Mouse (Mus musculus) forebrain, embryonic 13.5 days (tissue): ENCODE data around the gene Pfkp. TPM values are rescaled to one million over a fixed set of nuclear protein-coding genes. Genes with fewer than 3 reads are reported as not detected.
A peak's percentile ranks its signal among the peaks of the same experiment; 100 is the strongest.

ENCODE experiments used
- ATAC-seq: fragments of 200-750 bp; cut with Nextera tagmentation; 2 replicates; pipeline ENCODE4 v1.8.0; 2017
- H3K27ac ChIP-seq: fragments of 300-500 bp; sonication (generic); 2 replicates; pipeline ENCODE4 v1.5.1; 2015; ENCODE audit warnings: inconsistent platforms, mild to moderate bottlenecking, moderate library complexity
- H3K27me3 ChIP-seq: fragments of 300-500 bp; sonication (generic); 2 replicates; pipeline ENCODE4 v1.6.1; 2015; ENCODE audit warnings: mild to moderate bottlenecking, inconsistent platforms
- H3K36me3 ChIP-seq: fragments of 300-500 bp; sonication (generic); 2 replicates; pipeline ENCODE4 v1.6.1; 2015; ENCODE audit warnings: mild to moderate bottlenecking, inconsistent platforms; ENCODE audit not compliant: poor library complexity, severe bottlenecking
- H3K4me1 ChIP-seq: fragments of 300-500 bp; sonication (generic); 2 replicates; pipeline ENCODE4 v1.6.1; 2015; ENCODE audit warnings: inconsistent platforms
- H3K4me2 ChIP-seq: fragments of 300-500 bp; sonication (generic); 2 replicates; pipeline ENCODE4 v1.6.1; 2015; ENCODE audit warnings: inconsistent platforms, mild to moderate bottlenecking, moderate library complexity
- H3K4me3 ChIP-seq: fragments of 300-500 bp; sonication (generic); 2 replicates; pipeline ENCODE4 v1.5.1; 2015; ENCODE audit warnings: mild to moderate bottlenecking, inconsistent platforms
- H3K9ac ChIP-seq: fragments of 300-500 bp; sonication (generic); 2 replicates; pipeline ENCODE4 v1.6.1; 2015; ENCODE audit warnings: mild to moderate bottlenecking, inconsistent platforms
- H3K9me3 ChIP-seq: fragments of 300-500 bp; sonication (generic); replicated peaks from 2 replicates; pipeline ENCODE4 v1.6.1; 2016; ENCODE audit warnings: inconsistent platforms
- WGBS: fragments of 180-500 bp; shearing (Covaris S2); methylation state at CpG from one replicate; pipeline ENCODE4 v1.1.7; 2015; 5-methylcytosine and 5-hydroxymethylcytosine counted together
- polyA plus RNA-seq: library from polyadenylated mRNA; unstranded; fragments of >200 nt; fragmentation: Nextera tagmentation; extraction: Ambion mirVana; gene quantifications from 2 replicates; pipeline ENCODE4 v1.2.1, GENCODE M21; 2015

The Pfkp gene
- polyA plus RNA-seq, 1 experiment from 2014 or later: 53.1 TPM

DNA sequence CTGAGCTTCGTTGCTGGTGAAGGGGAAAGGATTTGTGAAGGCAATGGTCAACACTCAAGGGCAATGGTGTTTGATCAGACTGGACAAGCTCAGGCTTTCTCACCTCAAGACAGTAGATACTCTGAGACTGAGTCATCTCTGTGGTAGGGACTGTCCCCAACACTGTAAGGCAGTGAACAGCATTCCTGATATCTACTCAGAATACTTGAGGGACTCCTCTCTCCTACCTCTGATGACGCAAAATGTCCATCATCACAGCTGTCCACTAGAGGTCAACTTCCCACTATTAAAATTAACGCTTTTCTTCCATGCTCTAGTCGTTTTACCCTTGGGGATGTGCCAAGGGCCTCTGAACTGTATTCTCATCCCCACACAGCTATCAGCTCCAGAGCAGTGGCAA lies 53.2 kb downstream of the Pfkp start:
- H3K9ac ChIP-seq: no peak overlapping the region
- H3K27me3 ChIP-seq: no peaks in the 10 kb centered on the region
- no peaks in the 10 kb centered on the region for H3K4me1 ChIP-seq
- no peak for ATAC-seq
- H3K36me3 ChIP-seq: no peaks in the 10 kb centered on the region
- no peak overlapping the region for H3K4me2 ChIP-seq
- no peak overlapping the region for H3K4me3 ChIP-seq
- H3K9me3 ChIP-seq: no peaks in the 10 kb centered on the region
- no peak overlapping the region for H3K27ac ChIP-seq
- 88% methylated on average over 4 of the region's 4 CpGs for WGBS

GRCm38 (mm10) chr13:6590846-6591245 lies 57.7 kb downstream of the Pfkp start:
- Histone ChIP-seq H3K27ac (no peak overlapping the region), H3K36me3 (no peaks in the 10 kb centered on the region), H3K9ac (no peak overlapping the region), H3K4me3 (no peak overlapping the region), H3K4me1 (no peaks in the 10 kb centered on the region), H3K27me3 (no peaks in the 10 kb centered on the region), H3K4me2 (no peak overlapping the region), H3K9me3 (no peaks in the 10 kb centered on the region)
- ATAC-seq: no peak
- WGBS: 68% methylated on average over 3 of the region's 3 CpGs

DNA sequence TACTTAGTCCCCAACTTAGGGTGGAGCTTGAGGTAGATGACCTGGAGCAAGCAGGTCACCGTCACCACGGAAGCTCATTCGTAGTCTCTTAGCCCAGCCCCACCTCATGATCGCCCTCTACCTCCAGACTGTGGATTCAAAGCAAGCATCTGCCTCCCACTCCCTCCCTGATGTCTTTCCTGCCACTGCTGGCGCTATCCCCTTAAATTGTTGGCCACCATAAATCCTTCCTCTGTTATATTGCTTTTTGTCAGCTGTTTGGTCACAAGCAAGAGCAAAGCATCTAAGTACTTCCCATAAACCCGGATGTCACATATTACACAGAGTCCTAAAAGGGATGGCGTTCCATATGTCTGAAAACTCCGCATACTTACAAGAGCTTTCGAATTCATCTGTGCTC lies 62.6 kb downstream of the Pfkp start:
- Histone ChIP-seq H3K27ac (no peak overlapping the region), H3K4me1 (no peaks in the 10 kb centered on the region), H3K9ac (no peak overlapping the region), H3K9me3 (no peaks in the 10 kb centered on the region), H3K36me3 (peaks cover 14% of the 10 kb centered on the region), H3K4me3 (no peak overlapping the region), H3K27me3 (no peaks in the 10 kb centered on the region), H3K4me2 (no peak overlapping the region)
- ATAC-seq: no peak
- 79% methylated on average over 9 of the region's 9 CpGs for WGBS

DNA sequence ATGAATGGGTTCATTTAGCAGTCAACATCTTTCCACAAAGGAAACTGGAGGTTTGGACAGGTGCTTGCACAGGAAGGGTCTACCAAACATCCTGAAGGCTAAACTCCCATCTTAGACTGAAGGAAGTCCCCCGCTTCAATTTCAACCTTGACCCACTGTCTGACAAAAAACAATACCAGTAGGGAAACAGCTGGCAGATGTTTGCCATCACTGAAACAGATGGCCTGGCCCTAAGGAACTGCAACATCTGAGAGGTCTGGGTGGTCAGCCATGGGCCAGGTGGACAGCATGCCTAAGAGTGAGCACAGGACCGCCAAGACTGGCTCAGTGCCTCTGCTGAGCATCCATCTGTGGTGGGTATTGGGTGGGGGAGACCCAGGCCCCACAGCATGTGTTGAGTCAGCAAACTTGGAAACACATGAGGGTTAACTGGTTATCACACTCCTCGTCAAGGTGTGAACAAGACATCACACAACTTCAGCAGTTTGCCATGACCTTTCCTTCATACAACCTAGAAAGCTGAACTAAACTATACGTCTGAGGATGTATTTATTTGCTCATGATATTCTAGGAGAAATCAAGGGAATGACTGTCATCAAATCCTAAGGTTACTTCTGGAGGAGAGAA lies 65.0 kb downstream of the Pfkp start:
- no peaks in the 10 kb centered on the region for H3K9me3 ChIP-seq
- peaks cover 36% of the 10 kb centered on the region for H3K36me3 ChIP-seq
- H3K27me3 ChIP-seq: no peaks in the 10 kb centered on the region
- WGBS: 87% methylated on average over 4 of the region's 4 CpGs
- no peaks in the 10 kb centered on the region for H3K4me1 ChIP-seq
- no peak overlapping the region for H3K4me3 ChIP-seq
- H3K4me2 ChIP-seq: no peak overlapping the region
- no peak overlapping the region for H3K9ac ChIP-seq
- H3K27ac ChIP-seq: no peak overlapping the region
- ATAC-seq: 0 out of 2 replicates have a peak, but pooled peaks have one; percentile 44

GRCm38 (mm10) chr13:6575920-6576509 lies 72.6 kb downstream of the Pfkp start:
- H3K9ac ChIP-seq: no peak overlapping the region
- ATAC-seq: 0 out of 2 replicates have a peak, but pooled peaks have one; percentile 14
- H3K27ac ChIP-seq: no peak overlapping the region
- no peaks in the 10 kb centered on the region for H3K4me1 ChIP-seq
- no peaks in the 10 kb centered on the region for H3K9me3 ChIP-seq
- H3K27me3 ChIP-seq: no peaks in the 10 kb centered on the region
- H3K36me3 ChIP-seq: peaks cover 96% of the 10 kb centered on the region
- no peak overlapping the region for H3K4me2 ChIP-seq
- 95% methylated on average over 6 of the region's 6 CpGs for WGBS
- no peak overlapping the region for H3K4me3 ChIP-seq

DNA sequence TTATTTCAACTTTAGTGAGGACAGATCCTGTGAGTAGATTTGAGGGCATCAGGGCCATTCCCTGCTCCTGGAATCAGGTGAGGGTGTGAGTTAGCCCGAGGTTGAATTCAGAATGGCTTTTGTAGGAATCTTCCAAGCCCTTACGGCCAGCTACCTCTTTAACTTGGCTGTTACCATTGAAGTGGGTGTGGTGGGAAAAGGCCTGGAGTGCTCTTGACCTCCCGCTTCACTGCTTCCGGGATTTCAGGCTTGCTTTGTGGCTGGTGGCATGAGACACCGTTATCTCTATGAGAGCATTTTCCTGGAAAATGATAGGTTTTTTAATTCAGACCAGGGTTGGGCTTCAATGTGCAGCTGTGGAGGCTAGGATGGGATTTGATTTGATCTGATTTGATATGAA lies 83.0 kb downstream of the Pfkp start:
- Histone ChIP-seq H3K4me3 (no peak overlapping the region), H3K9me3 (no peaks in the 10 kb centered on the region), H3K4me1 (no peaks in the 10 kb centered on the region), H3K27ac (no peak overlapping the region), H3K9ac (no peak overlapping the region), H3K27me3 (no peaks in the 10 kb centered on the region), H3K4me2 (no peak overlapping the region), H3K36me3 (peaks cover 95% of the 10 kb centered on the region)
- ATAC-seq: no peak
- 87% methylated on average over 5 of the region's 5 CpGs for WGBS

- ATAC-seq: no peak
- no peak overlapping the region for H3K4me3 ChIP-seq
- no peaks in the 10 kb centered on the region; the same call in 1 of the 2 replicates for H3K4me1 ChIP-seq
- H3K36me3 ChIP-seq: peaks cover 93% of the 10 kb centered on the region
- no peak overlapping the region for H3K9ac ChIP-seq
- no peaks in the 10 kb centered on the region for H3K9me3 ChIP-seq
- H3K27me3 ChIP-seq: no peaks in the 10 kb centered on the region
- H3K4me2 ChIP-seq: no peak overlapping the region
- H3K27ac ChIP-seq: no peak overlapping the region
- 95% methylated on average over 2 of the region's 2 CpGs for WGBS
These were observed 86.2 kb downstream of the Pfkp start for GRCm38 (mm10) chr13:6562409-6562808.

DNA sequence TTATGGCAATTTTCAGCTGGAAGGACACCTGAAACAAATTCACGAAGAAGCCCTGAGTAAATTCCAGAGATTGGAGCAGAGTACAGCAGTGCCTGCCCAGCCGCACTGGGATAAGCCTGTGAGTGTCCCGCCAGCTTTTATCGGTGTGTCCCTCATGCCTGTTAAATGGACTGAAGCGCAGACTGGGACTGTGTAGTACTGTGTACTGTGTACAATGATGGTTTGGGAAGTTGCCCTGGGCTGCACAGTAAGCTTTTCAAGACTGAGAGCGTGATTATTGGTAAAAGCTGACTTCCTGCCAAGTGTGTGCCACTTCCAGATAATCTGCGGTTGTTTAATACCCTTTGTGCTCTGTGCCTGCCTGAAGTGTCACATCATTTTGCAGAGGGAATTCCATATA lies 90.8 kb downstream of the Pfkp start:
- no peak overlapping the region for H3K9ac ChIP-seq
- no peak overlapping the region for H3K27ac ChIP-seq
- no peak overlapping the region for H3K4me2 ChIP-seq
- H3K4me3 ChIP-seq: no peak overlapping the region
- WGBS: 72% methylated on average over 7 of the region's 7 CpGs
- no peaks in the 10 kb centered on the region; the same call in 1 of the 2 replicates for H3K4me1 ChIP-seq
- H3K9me3 ChIP-seq: no peaks in the 10 kb centered on the region
- no peaks in the 10 kb centered on the region for H3K27me3 ChIP-seq
- peak; percentile 83 for ATAC-seq
- peaks cover 87% of the 10 kb centered on the region for H3K36me3 ChIP-seq

GRCm38 (mm10) chr13:6555656-6556055 lies 92.9 kb downstream of the Pfkp start:
- no peak overlapping the region for H3K4me2 ChIP-seq
- H3K4me1 ChIP-seq: no peaks in the 10 kb centered on the region; the same call in 1 of the 2 replicates
- H3K4me3 ChIP-seq: no peak overlapping the region
- no peaks in the 10 kb centered on the region for H3K27me3 ChIP-seq
- no peak overlapping the region for H3K9ac ChIP-seq
- ATAC-seq: no peak
- H3K36me3 ChIP-seq: peaks cover 88% of the 10 kb centered on the region
- 96% methylated on average over 11 of the region's 11 CpGs for WGBS
- no peaks in the 10 kb centered on the region for H3K9me3 ChIP-seq
- H3K27ac ChIP-seq: no peak overlapping the region

GRCm38 (mm10) chr13:6553708-6554107 lies 94.9 kb downstream of the Pfkp start:
- no peaks in the 10 kb centered on the region for H3K9me3 ChIP-seq
- H3K9ac ChIP-seq: no peak overlapping the region
- H3K4me1 ChIP-seq: peaks cover 7% of the 10 kb centered on the region
- no peak overlapping the region for H3K4me3 ChIP-seq
- H3K36me3 ChIP-seq: peaks cover 77% of the 10 kb centered on the region
- 96% methylated on average over 2 of the region's 2 CpGs for WGBS
- H3K27me3 ChIP-seq: no peaks in the 10 kb centered on the region
- ATAC-seq: no peak
- H3K27ac ChIP-seq: no peak overlapping the region
- no peak overlapping the region for H3K4me2 ChIP-seq

DNA sequence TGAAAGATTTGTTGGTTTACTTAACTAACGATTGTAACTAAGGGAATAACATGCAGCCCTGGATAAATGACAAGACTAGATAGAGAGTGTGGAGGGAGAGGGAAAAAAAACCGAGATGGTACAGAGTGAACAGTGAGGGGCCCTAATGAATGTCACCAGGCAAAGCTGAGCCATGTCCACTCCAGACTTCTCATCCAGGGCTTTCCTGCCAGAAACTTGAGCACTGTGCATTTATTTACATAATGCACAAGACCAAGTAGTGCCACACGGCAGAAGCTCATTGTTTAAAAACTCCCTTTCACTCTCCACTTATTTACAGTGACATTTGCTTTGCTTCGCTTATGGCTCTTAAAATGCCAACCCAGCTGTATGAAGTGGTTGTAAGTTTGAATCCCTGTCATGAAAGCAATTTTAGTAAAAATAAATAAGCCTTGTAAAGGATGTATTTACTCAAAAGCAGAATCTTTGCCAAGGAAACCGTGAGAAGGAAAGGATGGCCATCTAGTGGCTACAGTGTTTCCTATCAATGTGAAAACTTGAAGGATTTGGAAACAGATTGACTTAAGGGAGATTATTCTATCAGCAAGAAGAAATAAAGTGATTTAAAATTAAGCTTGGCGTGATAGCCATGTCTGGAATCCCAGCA lies 113.2 kb downstream of the Pfkp start:
- Histone ChIP-seq H3K27me3 (no peaks in the 10 kb centered on the region), H3K9ac (no peak overlapping the region), H3K9me3 (no peaks in the 10 kb centered on the region)

DNA sequence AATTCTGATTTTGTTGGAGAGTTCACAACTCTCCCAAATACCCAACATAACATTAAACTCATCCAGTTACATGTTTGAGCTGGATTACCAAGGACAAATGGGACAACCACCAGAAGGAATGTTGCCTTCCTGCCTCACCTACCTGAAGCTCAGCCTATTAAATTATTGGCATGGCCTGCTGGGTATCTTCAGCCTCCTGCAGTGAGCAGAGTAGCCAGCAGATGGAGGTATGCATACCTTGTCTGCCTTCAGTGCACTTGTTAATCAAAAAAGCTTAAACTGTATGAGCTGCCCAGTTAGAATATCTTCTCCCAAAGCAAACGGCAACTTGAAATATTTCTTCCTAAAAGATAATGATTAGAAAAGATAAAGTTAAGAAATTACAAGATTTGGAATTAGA lies 115.9 kb downstream of the Pfkp start:
- H3K9me3 ChIP-seq: no peaks in the 10 kb centered on the region
- H3K4me3 ChIP-seq: no peak overlapping the region
- H3K9ac ChIP-seq: no peak overlapping the region
- no peaks in the 10 kb centered on the region for H3K36me3 ChIP-seq
- no peaks in the 10 kb centered on the region for H3K27me3 ChIP-seq
- ATAC-seq: no peak
- WGBS: 86% methylated on average over 1 of the region's 1 CpGs
- no peak overlapping the region for H3K4me2 ChIP-seq
- peaks cover 6% of the 10 kb centered on the region; the same call in 1 of the 2 replicates for H3K4me1 ChIP-seq
- H3K27ac ChIP-seq: no peak overlapping the region

More for the DNA sequence above, 113.2 kb downstream of the Pfkp start:
- Histone ChIP-seq H3K4me2 (no peak overlapping the region), H3K27ac (no peak overlapping the region), H3K4me1 (peaks cover 6% of the 10 kb centered on the region; the same call in 1 of the 2 replicates), H3K36me3 (no peaks in the 10 kb centered on the region), H3K4me3 (no peak overlapping the region)
- peak; percentile 90 for ATAC-seq
- WGBS: 50% methylated on average over 6 of the region's 6 CpGs
